Mouse (Mus musculus) adrenal gland, postnatal 4 days (tissue): ENCODE results near the gene C1qtnf5. TPM values are rescaled to one million over a fixed set of nuclear protein-coding genes. Genes with fewer than 3 reads are reported as not detected.
A peak's percentile ranks its signal among the peaks of the same experiment; 100 is the strongest.

Experiments
- DNase-seq, 2 experiments: peaks; one replicate each; pipeline ENCODE4 v3.0.0; 2021 to 2022; ENCODE audit warnings: low spot score in 2 of 2, mixed read lengths in 2 of 2
- total RNA-seq, 2 experiments: library from RNA; stranded (reverse); gene quantifications; 2 replicates each; pipeline ENCODE4 v1.2.3; 2021

The C1qtnf5 gene
- total RNA-seq, 2 experiments from 2014 or later = 9.7 to 17.4 TPM

GRCm38 (mm10) chr9:44130034-44130433 lies 23.0 kb downstream of the C1qtnf5 start:
- peak in 1 of 2 experiments; percentile 48 for DNase-seq

DNA sequence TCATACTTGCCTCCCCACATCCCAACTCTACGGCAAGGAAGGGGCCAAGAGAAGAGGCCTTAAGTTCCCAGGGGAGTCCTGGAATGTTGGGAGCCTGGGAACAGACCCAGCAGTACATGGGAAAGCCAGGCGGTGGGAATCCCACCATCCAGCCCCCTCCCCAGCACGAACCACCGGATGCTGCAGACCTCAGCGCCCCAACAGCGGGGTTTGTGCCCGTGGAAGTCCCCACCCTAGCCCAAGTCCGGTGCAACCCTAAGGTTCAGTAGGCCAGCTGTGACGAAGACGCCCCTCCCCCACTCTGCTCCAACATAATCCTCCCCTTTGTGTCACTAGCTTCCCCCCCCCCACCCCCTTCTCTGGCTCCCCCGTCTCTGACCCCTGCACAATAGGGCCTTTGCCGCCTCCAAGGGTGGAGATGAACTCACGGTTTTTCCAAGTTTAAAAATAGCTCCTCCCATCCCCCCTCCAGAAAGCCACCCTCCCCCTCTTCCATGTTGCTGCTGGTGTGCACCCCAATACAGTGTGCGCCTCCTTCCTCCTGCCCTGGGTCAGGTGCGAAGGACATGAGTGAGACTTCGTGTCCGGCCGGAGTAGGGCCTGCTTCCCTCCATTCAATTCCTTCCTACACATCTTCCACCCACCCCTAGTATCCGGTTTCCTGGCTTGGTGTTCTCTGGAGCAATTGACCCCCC lies 23.7 kb downstream of the C1qtnf5 start:
- DNase-seq = no peak

DNA sequence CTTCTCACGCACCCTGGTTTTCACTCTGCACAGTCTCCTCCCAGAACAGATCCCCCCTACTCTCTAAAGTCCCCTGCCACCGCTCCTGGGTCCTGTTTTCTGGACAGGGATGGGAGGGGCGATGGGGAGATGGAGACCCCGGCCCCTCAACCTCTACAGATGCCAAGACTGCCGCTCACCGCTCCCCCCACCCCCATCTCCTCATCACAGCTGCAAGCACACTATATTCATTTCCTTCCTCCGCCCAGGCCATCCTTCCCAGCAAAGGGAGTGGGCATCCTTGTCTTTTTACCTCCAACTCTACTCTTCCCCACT lies 24.2 kb downstream of the C1qtnf5 start:
- DNase-seq = no peak

DNA sequence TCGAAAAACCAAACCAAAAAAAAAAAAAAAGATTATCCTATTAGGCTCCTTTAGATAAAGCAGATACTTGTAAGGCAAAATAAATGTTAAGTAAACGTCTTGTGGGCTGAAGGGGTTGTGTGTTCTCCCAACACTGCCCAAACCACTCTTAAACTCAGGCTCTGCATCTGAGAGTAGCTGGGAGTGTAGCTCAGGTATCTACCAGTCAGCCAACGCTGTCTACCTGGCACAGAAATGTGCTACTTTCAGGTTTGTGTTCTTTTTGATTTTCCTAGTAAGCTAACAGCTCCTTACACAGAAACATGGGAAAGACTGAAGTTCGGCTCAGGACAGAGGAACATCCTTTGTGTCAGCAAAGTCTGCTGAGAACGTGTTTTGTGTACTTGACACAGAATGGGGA lies 25.2 kb downstream of the C1qtnf5 start:
- DNase-seq = no peak

DNA sequence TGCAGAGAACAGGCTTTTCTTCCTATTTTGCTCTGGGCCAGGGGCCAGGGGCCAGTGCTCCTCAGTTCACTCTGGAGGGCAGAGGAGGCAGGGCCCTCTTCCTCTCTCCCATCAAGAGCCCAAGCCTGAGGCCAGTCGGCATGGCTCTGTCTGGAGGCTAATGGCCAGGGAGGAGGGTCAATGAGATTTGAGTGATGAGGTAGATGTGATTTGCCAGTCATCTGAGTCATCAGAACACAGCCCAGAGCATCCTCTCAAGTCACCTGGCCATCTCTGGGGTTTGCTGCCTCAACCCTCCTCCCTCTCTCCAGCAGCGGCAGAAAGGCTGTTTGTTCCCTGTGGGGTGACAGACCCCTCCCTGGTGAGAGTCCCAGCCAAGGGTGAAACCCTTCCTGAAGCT lies 26.2 kb downstream of the C1qtnf5 start:
- DNase-seq = no peak

GRCm38 (mm10) chr9:44134101-44134850 lies 27.2 kb downstream of the C1qtnf5 start, which contains the start of gene Mcam:
Mcam (plus strand) TSS chr9:44134469.
- DNase-seq = peak in 1 of 2 experiments; percentile 50

GRCm38 (mm10) chr9:44134851-44135730 lies 28.0 kb downstream of the C1qtnf5 start:
- no peak for DNase-seq

DNA sequence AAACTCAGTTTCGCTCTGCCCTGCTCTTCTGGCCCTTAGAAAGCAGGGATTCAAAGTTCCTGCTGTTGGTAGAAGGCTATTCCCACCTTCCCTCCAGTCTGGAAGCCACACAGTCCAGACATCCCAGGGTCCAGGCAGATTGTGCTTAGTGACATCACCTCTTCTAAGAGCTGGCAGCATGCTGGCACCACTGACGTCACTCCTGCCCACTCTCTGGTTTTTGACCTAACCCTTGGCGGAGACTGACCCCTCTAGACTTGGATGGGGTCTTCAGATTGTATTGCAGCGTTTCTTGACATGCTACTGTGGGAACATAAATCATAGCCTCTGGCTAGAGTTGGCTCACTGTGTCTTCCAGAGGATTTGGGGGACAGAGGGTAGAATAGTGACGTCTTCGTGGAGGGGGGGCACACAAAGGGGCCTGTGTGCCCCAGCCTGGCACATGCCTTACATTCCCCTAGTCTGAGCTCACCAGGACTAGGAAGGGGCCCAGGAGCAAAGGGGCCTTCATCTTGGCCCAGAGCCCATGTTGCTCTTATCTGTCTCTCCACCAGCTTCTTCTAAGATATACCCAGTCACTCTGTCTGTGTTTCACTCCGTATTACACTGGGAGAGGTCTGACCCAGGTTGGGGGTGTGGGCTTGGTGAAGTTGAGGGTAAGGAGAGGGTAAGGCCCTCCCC lies 28.8 kb downstream of the C1qtnf5 start:
- DNase-seq = no peak

DNA sequence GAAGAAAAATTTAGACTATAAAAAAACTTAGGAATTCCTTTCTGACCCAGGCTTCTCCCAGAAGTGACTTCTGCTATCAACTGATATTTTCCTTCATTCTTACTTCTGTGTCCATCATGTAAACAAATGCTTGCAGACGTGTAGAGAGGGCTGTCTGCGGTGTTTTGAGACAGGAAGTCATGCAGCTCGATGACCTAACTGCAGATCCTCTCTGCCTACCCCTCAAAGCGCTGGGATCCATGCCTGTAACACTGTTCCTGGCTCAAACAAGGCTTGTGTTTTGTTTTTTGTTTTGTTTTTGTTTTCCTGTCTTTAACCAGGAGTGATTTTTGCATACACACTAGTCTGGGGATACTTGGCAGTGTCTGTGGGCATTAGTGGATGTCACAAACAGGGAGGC lies 30.8 kb downstream of the C1qtnf5 start:
- no peak for DNase-seq

DNA sequence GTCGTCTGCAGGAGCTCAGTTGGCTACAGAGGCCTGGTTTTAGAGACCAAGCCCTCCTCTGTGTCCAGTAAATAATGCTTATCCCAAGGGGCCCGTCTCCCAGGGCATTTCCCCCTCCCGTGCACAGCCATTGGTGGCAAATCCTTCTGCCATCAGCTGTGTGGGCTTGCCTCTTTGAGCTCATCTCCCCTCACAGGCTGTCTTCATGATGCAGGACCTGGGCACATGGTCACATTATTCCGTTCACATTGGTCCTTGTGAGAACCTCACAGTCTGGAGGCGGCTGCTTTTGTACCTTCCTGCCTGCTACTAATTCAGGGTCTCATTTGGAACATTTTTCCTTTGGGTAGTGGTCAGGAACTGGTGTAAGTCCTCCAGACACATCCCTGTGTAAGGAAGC lies 34.9 kb downstream of the C1qtnf5 start:
- no peak for DNase-seq

DNA sequence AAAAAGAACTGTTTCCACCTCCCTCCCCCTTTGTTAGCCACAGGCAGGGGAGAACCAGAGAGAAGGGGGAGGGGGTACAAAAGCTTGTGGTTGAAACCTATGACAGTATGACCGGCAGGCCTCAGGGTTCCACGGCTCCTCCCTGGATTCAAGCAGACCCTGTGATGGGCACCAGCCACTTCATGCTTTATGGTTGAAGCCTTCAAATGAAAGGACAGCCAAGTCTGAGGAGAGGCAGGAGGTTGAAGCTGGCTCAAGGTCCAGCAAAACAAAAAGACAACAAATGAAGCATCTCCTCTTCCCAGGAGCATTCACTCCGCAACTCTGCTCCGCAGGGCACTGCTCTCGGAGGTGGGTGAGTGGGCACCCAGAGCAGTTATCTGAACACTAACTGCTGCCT lies 36.4 kb downstream of the C1qtnf5 start:
- DNase-seq = no peak

DNA sequence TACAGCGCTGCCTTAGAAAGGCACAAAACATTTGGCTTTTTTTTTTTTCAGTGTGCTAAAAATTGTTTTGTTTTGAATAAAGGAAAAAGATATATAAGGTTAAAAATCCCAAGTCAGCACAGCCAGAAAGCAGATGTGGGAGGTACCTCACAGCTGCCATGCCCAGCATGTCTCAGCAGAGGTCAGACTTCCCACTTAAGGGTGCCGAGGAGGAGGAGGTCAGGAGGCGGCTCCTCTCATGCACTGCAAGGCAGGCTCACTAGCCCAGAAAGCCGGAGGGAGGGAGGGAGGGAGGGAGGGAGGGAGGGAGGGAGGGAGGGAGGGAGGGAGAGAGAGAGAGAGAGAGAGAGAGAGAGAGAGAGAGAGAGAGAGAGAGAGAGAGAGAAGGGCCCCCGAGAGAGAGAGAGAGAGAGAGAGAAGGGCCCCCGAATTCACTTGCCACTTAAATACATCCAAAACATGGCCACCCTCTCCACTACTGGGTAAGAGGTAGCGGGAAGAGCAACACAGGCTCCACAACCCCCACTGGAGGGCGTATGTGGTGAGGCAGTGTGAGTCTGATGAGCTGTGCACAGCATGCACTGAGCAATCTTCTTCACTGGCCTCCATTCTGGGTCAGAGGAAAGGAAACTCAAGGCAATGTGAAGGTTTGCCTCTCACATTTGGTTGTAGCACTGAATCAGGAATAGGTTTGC lies 37.1 kb downstream of the C1qtnf5 start:
- DNase-seq = no peak

DNA sequence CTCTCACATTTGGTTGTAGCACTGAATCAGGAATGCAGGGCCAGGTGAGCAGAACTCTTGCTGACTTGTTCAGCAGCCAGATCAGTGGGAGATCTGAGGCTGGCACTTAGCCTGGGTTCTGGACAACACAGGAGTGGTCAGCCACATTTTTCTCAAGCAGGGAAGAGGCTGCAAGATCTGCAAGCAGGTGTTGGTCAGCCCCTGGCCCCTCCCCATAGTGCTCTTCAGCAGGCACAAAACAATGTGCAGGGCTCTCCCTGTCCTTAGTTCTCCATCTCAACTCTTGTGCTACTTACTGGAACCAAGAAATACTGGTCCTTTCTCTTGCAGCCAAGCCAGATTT lies 37.6 kb downstream of the C1qtnf5 start:
- DNase-seq = no peak

DNA sequence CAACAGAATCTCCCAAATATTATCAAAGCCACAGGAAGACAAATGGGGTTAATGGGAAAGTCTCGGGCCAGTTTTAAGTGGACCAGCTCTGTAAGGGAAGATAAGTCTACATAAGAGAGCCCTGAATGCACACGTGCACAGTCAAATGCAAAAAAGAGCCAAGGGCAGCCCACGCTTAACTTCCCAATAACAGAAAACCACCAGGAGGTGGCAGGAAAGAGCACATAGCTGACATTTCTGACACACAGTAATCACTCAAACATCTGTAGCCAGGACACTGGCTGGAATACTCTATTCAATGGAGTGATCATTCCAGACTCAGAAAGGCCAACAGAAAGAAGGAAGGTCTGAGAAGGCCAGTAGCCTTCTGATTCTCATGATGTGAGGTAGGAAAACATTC lies 40.2 kb downstream of the C1qtnf5 start:
- DNase-seq = no peak

Other genes with a start within 250 kb of the C1qtnf5 start
- 10 to 100 TPM; 44.1 to 46.3 TPM for gene Thy1, start 63.9 kb upstream of the C1qtnf5 start, total RNA-seq
- gene Usp2, start 40.2 kb upstream of the C1qtnf5 start, total RNA-seq = 10 to 100 TPM; 21.8 to 24.7 TPM
- under 1 TPM in 1 of 2 experiments, not detected in 1; 0.17 TPM for gene Mfrp, start 5.5 kb upstream of the C1qtnf5 start, total RNA-seq
- under 1 TPM; 0.11 to 0.51 TPM for gene Gm49380, start 6.3 kb downstream of the C1qtnf5 start, total RNA-seq
- gene Rnf26, start 6.3 kb downstream of the C1qtnf5 start, total RNA-seq = 10 to 100 TPM; 42.5 to 45.8 TPM
- 10 to 100 TPM; 92.8 to 97.0 TPM for gene Mcam, start 27.2 kb downstream of the C1qtnf5 start, total RNA-seq
- gene Cbl, start 126.8 kb downstream of the C1qtnf5 start, total RNA-seq = 10 to 100 TPM; 34.9 to 41.3 TPM
- 1 to 10 TPM; 3.4 to 4.6 TPM for gene Ccdc153, start 133.4 kb downstream of the C1qtnf5 start, total RNA-seq
- 1 to 10 TPM in 1 of 2 experiments, under 1 TPM in 1; 0.82 to 2.9 TPM for gene Pdzd3, start 144.2 kb downstream of the C1qtnf5 start, total RNA-seq
- gene Nlrx1, start 161.4 kb downstream of the C1qtnf5 start, total RNA-seq = 10 to 100 TPM; 31.8 to 35.5 TPM
- 10 to 100 TPM; 38.1 to 57.0 TPM for gene Abcg4, start 181.4 kb downstream of the C1qtnf5 start, total RNA-seq
- 10 to 100 TPM; 33.4 to 34.5 TPM for gene Hinfp, start 198.4 kb downstream of the C1qtnf5 start, total RNA-seq
- gene C2cd2l, start 213.0 kb downstream of the C1qtnf5 start, total RNA-seq = 10 to 100 TPM; 28.9 to 31.8 TPM
- gene Dpagt1, start 218.8 kb downstream of the C1qtnf5 start, total RNA-seq = 10 to 100 TPM; 32.3 to 36.2 TPM
- gene H2afx, start 227.4 kb downstream of the C1qtnf5 start, total RNA-seq = 100 to 1,000 TPM; 146 to 165 TPM
- gene Hmbs, start 237.0 kb downstream of the C1qtnf5 start, total RNA-seq = 100 to 1,000 TPM; 118 to 136 TPM